Mouse (Mus musculus): ENCODE measurements at regions not wholly inside any gene's neighbourhood (a gene's known extent, or its start where the extent isn't known, plus 50 kb on each side); places are given as distances from the start of the nearest gene placed in this dataset.

DNA sequence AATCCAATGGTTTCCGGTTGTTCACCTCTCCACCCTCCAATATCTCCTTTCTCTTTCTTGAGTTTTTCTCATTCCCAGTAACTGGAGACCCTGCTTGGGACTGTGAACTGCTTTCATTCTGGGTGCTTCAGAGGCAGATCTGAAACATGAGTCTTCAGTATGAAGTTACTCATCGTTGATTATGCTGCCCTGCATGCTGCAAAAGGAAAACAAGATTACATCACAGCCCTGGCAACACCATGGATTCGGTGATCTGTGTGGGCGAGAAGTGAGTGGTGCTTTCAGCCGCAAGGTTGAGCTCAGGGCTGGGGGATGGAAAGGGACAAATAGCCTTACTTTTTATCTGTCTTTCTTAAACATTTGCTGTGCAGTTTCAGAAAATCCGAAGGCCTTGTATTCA, 164.8 kb upstream of the Dpt start:
- DNase-seq (ENCODE audit: low read depth, low spot score) (no peak), ATAC-seq (peak; percentile 37)
- no peaks in the 10 kb centered on the region for H3K27me3 ChIP-seq
- in situ Hi-C loops (cut with MboI; ENCODE audit: low pct_unique_long_range_greater_than_20kb) = no loop called here
- ChIA-PET POLR2A (interaction anchor here (0.6 kb wide), 1 partner anchor 174 kb away, joined by 3 read pairs; no protein-coding TSS in a partner anchor), CTCF (interaction anchor here (1.0 to 1.7 kb wide), 4 partner anchors 72 to 231 kb away, joined by 3 read pairs; partner anchors contain the start of gene Atp1b1)
- no peak for TF ChIP-seq CTCF (IDR thresholded peaks at IDR 0.05)

GRCm38 (mm10) chr1:164628840-164629239, 167.6 kb upstream of the Dpt start:
- peak; percentile 89 for DNase-seq (ENCODE audit: low read depth, low spot score)
- in situ Hi-C loops (cut with MboI; ENCODE audit: low pct_unique_long_range_greater_than_20kb) = no loop called here
- TF ChIP-seq CTCF (IDR thresholded peaks at IDR 0.05) = no peak
- ATAC-seq = peak; percentile 96
- no peaks in the 10 kb centered on the region for H3K27me3 ChIP-seq
- POLR2A ChIA-PET = interaction anchor here (0.7 to 1.0 kb wide), 3 partner anchors 121 to 184 kb away, joined by 3 to 6 read pairs (median 5); no protein-coding TSS in a partner anchor
- CTCF ChIA-PET = interaction anchor here (1.2 kb wide), 1 partner anchor 88 kb away, joined by 3 read pairs; no protein-coding TSS in a partner anchor

DNA sequence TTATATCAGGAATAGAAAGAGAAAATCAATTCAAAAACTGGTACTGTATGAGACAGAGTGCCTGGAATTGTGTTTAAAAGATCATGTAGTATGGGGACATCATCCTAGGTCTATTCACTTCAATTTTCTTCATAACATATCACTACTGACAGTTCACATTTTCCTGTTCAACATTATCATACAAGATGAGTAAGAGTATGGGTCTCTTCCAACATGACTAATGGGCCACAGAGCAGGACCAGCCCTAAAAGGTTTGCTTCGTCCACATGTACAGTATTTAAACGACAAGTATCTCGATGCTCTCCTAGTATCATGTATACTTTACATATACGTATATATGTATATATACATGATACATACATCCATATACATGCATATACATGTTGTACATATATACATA, 164.8 kb upstream of the Atp1b1 start:
- DNase-seq (ENCODE audit: low read depth, low spot score) (no peak), ATAC-seq (no peak)
- in situ Hi-C loops (cut with MboI; ENCODE audit: low pct_unique_long_range_greater_than_20kb) = no loop called here
- ChIA-PET POLR2A (no interaction called here), CTCF (no interaction called here)
- TF ChIP-seq CTCF (IDR thresholded peaks at IDR 0.05) = no peak
- no peaks in the 10 kb centered on the region for H3K27me3 ChIP-seq

DNA sequence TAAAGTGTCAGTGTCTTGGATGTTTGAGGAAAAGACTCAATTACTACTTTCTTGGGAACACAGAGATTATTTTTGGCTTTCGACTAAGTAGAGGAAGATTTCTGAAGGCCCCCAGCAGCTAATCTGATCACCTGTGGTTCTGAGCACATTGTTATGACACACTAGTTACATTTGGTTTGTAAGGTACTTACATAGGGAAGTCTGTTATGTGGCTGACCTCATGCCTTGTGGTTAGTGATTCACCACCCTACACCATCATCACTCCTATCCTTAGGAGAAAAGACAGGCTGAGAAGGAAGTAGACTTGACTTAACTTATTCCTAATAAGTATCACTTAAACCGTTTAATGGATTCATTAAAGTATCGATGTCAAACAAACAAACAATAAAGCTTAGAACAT, 164.3 kb upstream of the Atp1b1 start:
- no peak for DNase-seq (ENCODE audit: low read depth, low spot score)

DNA sequence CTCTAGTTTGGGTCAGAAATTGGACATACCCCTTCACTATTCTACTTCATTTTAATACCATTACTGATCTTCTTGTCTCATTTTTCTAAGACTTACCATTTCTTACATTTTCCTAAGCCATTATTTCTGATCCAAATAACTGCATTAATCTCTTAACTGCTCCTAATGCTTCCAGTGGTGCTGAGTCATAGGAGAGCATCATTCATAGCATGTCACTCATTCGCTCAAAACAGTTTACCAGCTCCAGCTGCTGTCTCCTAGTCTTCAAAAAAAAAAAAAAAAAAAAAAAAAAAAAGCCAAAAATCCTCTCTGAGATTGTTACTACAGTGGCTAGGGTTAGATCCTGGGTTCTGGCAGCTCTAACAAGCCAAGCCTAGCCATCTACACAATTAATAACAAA, 162.0 kb upstream of the Atp1b1 start:
- ChIA-PET CTCF (no interaction called here), POLR2A (interaction anchor here (0.6 kb wide), 1 partner anchor 160 kb away, joined by 4 read pairs; no protein-coding TSS in a partner anchor)
- H3K27me3 ChIP-seq = no peaks in the 10 kb centered on the region
- ATAC-seq (no peak), DNase-seq (ENCODE audit: low read depth, low spot score) (no peak)
- in situ Hi-C loops (cut with MboI; ENCODE audit: low pct_unique_long_range_greater_than_20kb) = no loop called here
- TF ChIP-seq CTCF (IDR thresholded peaks at IDR 0.05) = no peak

More for the DNA sequence above, 164.3 kb upstream of the Atp1b1 start:
- TF ChIP-seq CTCF (IDR thresholded peaks at IDR 0.05) = no peak
- CTCF ChIA-PET = no interaction called here
- ATAC-seq = no peak
- in situ Hi-C loops (cut with MboI; ENCODE audit: low pct_unique_long_range_greater_than_20kb) = no loop called here
- POLR2A ChIA-PET = interaction anchor here (0.7 kb wide), 1 partner anchor 25 kb away, joined by 5 read pairs; no protein-coding TSS in a partner anchor
- no peaks in the 10 kb centered on the region for H3K27me3 ChIP-seq

DNA sequence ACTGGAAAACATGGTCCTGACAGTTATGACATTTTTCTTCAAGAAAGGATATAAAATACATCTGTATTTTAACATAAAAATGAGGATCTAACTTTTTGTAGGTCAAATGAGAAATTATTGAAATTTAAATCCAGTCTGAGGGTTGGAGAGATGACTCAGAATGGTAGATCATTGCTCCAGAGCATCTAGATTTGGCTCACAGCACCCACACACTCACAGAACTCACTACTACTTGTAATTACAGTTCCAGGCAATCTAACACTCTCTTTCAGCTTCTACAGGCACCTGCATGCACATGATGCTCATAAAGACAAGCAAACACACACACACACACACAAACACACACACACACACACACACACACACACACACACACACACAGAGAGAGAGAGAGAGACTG, 159.7 kb upstream of the Atp1b1 start:
- ChIA-PET POLR2A (no interaction called here), CTCF (interaction anchor here (0.9 kb wide), 1 partner anchor 127 kb away, joined by 3 read pairs; no protein-coding TSS in a partner anchor)
- ATAC-seq (no peak), DNase-seq (ENCODE audit: low read depth, low spot score) (no peak)
- in situ Hi-C loops (cut with MboI; ENCODE audit: low pct_unique_long_range_greater_than_20kb) = no loop called here
- TF ChIP-seq CTCF (IDR thresholded peaks at IDR 0.05) = no peak
- H3K27me3 ChIP-seq = no peaks in the 10 kb centered on the region

GRCm38 (mm10) chr1:164607061-164607460, 148.9 kb upstream of the Atp1b1 start:
- ChIA-PET POLR2A (no interaction called here), CTCF (no interaction called here)
- in situ Hi-C loops (cut with MboI; ENCODE audit: low pct_unique_long_range_greater_than_20kb) = no loop called here
- DNase-seq (ENCODE audit: low read depth, low spot score) (no peak), ATAC-seq (no peak)
- no peaks in the 10 kb centered on the region for H3K27me3 ChIP-seq
- TF ChIP-seq CTCF (IDR thresholded peaks at IDR 0.05) = no peak

DNA sequence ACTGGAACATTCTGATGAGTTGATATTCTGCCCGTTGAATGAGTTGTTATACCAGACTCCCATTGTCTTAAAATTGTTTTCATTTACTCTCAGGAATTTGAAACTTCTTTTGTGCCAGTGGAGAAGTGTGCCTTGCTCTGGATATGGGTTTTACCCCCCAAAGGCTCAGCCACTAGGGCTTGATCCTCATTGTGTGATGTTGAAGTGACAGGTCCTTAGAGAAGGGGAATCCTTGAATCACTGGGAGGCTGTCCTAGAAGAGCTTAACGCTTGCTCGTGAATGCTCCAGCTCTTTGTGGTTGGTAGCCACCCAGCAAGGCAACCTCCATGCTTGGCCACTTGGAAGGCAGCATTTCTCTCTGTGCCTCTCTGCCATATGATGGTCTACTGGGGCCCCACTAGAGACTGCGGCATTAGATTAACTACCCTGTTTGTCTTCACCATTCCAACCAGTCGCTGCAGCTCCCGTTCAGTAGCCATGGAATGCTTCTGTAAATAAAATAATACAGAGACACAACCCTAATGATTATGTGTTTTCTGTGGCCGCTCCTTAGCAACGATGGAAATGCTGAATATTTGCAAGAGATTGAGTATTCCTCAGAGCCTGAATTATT, 148.1 kb upstream of the Atp1b1 start:
- ChIA-PET CTCF (no interaction called here), POLR2A (no interaction called here)
- no peaks in the 10 kb centered on the region for H3K27me3 ChIP-seq
- in situ Hi-C loops (cut with MboI; ENCODE audit: low pct_unique_long_range_greater_than_20kb) = no loop called here
- DNase-seq (ENCODE audit: low read depth, low spot score) (no peak), ATAC-seq (no peak)
- TF ChIP-seq CTCF (IDR thresholded peaks at IDR 0.05) = no peak

DNA sequence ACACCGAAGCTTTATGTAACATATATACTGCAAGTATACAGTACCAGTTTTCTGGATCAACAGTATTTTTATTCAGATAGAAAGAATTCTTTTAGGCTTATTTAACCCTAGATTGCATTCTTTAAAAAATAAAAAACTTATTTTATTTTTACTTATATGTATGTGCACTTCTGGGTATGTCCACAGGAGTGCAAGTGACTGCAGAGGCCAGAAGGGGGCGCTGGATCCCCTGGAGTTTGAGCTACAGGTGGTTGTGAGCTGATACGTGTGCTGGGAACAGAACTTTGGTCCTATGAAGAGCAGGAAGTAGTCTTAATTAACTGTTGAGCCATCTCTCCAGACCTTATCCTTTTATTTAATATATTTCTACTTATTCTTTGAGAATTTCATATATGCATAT, 145.3 kb upstream of the Atp1b1 start:
- POLR2A ChIA-PET = no interaction called here
- TF ChIP-seq CTCF (IDR thresholded peaks at IDR 0.05) = peak; percentile 60
- ATAC-seq = no peak
- CTCF ChIA-PET = interaction anchor here (1.0 to 1.1 kb wide), 2 partner anchors 15 to 58 kb away, joined by 3 read pairs; no protein-coding TSS in a partner anchor
- no peak for DNase-seq (ENCODE audit: low read depth, low spot score)
- in situ Hi-C loops (cut with MboI; ENCODE audit: low pct_unique_long_range_greater_than_20kb) = no loop called here
- H3K27me3 ChIP-seq = no peaks in the 10 kb centered on the region

DNA sequence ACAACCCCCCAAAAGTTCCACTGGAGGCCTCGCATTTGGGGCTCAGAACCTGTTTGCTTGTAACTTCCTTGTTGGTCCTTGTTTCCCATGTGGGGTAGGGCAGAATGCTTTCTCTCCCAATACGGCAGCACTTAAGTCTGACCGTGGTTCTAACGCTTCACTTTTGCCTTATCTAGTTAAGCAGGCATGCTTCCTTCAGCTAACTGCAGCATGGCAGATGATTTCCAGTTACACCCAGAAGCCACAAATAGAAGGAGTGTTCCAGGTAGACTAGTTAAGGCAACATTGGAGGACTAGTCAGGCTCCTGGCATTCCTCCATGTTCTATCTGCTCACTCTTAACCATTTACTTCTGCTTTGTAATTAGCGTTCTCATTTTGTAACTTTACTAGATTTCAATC, 144.4 kb upstream of the Atp1b1 start:
- ChIA-PET CTCF (no interaction called here), POLR2A (no interaction called here)
- ATAC-seq = no peak
- no peaks in the 10 kb centered on the region for H3K27me3 ChIP-seq
- DNase-seq (ENCODE audit: low read depth, low spot score) = no peak
- in situ Hi-C loops (cut with MboI; ENCODE audit: low pct_unique_long_range_greater_than_20kb) = no loop called here
- no peak for TF ChIP-seq CTCF (IDR thresholded peaks at IDR 0.05)

DNA sequence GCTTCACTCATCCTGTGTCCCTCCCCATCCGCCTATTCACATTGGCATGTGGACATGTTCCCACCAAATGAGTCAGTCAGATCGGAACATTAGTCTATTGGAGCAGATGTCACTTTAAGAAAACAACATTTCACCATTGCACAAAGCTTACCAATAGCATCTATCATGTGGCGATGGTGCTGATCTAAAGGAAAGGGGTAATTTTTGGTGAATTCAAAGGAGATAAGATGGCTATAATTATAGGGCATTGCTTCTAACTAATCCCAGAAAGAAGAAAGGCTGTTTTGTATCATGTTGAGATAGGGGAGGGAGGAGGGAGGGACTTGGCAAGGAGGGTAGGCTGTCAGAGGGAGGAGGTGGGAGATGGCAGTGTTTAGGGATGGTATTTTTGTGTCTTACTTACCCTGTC, 132.1 kb upstream of the Atp1b1 start:
- H3K27me3 ChIP-seq = no peaks in the 10 kb centered on the region
- ChIA-PET POLR2A (no interaction called here), CTCF (interaction anchor here (1.2 kb wide), 1 partner anchor 25 kb away, joined by 4 read pairs; no protein-coding TSS in a partner anchor)
- in situ Hi-C loops (cut with MboI; ENCODE audit: low pct_unique_long_range_greater_than_20kb) = no loop called here
- DNase-seq (ENCODE audit: low read depth, low spot score) (no peak), ATAC-seq (no peak)
- TF ChIP-seq CTCF (IDR thresholded peaks at IDR 0.05) = no peak

All from Patski (cell line).